Mouse (Mus musculus) embryo, embryonic 9.5 days (tissue): Measurements from ENCODE around the gene Eif2b3.
A peak's percentile ranks its signal among the peaks of the same experiment; 100 is the strongest.

Experiments used
- DNase-seq: peaks from one replicate; pipeline ENCODE4 v3.0.0-alpha.2; 2017; ENCODE audit errors: extremely low spot score

The Eif2b3 gene

GRCm38 (mm10) chr4:117094626-117095361, 75.6 kb downstream of the Eif2b3 start:
- no peak for DNase-seq

GRCm38 (mm10) chr4:117095551-117096452, 76.6 kb downstream of the Eif2b3 start, which contains the start of gene Ptch2:
Gene Ptch2, plus strand, starts transcription at chr4:117096075.
- peak; percentile 93 for DNase-seq

- peak; percentile 32 for DNase-seq
These were observed 77.5 kb downstream of the Eif2b3 start for GRCm38 (mm10) chr4:117096666-117097065.

- no peak for DNase-seq
These were observed 79.0 kb downstream of the Eif2b3 start for GRCm38 (mm10) chr4:117097969-117098763.

- DNase-seq = no peak
These were observed 79.5 kb downstream of the Eif2b3 start for GRCm38 (mm10) chr4:117098764-117099036.

GRCm38 (mm10) chr4:117100036-117100435, 80.8 kb downstream of the Eif2b3 start:
- no peak for DNase-seq

- peak; percentile 52 for DNase-seq
These were observed 82.0 kb downstream of the Eif2b3 start for GRCm38 (mm10) chr4:117101218-117101617.

- DNase-seq = no peak
These were observed 85.5 kb downstream of the Eif2b3 start for GRCm38 (mm10) chr4:117104672-117105071.

- no peak for DNase-seq
These were observed 85.9 kb downstream of the Eif2b3 start for GRCm38 (mm10) chr4:117105127-117105526.

GRCm38 (mm10) chr4:117107813-117108523, 88.8 kb downstream of the Eif2b3 start:
- DNase-seq = no peak

GRCm38 (mm10) chr4:117108524-117108849, 89.3 kb downstream of the Eif2b3 start:
- DNase-seq = no peak

GRCm38 (mm10) chr4:117109330-117109729, 90.1 kb downstream of the Eif2b3 start:
- no peak for DNase-seq

GRCm38 (mm10) chr4:117110249-117110648, 91.0 kb downstream of the Eif2b3 start:
- no peak for DNase-seq

GRCm38 (mm10) chr4:117110985-117111384, 91.8 kb downstream of the Eif2b3 start:
- DNase-seq = no peak

- no peak for DNase-seq
These were observed 94.0 kb downstream of the Eif2b3 start for GRCm38 (mm10) chr4:117113237-117113636.

GRCm38 (mm10) chr4:117115592-117115991, 96.4 kb downstream of the Eif2b3 start:
- no peak for DNase-seq

GRCm38 (mm10) chr4:117117931-117118330, 98.7 kb downstream of the Eif2b3 start:
- no peak for DNase-seq

- no peak for DNase-seq
These were observed 100.4 kb downstream of the Eif2b3 start for GRCm38 (mm10) chr4:117119636-117120035.

GRCm38 (mm10) chr4:117120052-117120444, 100.8 kb downstream of the Eif2b3 start:
- DNase-seq = no peak

GRCm38 (mm10) chr4:117120445-117121414, 101.5 kb downstream of the Eif2b3 start:
- peak; percentile 91 for DNase-seq
